Mouse (Mus musculus): ENCODE measurements around the gene Plscr4. TPM values are rescaled to one million over a fixed set of nuclear protein-coding genes. Genes with fewer than 3 reads are reported as not detected.

Plscr4 gene
- total RNA-seq, 1 experiment = 0.09 TPM

DNA sequence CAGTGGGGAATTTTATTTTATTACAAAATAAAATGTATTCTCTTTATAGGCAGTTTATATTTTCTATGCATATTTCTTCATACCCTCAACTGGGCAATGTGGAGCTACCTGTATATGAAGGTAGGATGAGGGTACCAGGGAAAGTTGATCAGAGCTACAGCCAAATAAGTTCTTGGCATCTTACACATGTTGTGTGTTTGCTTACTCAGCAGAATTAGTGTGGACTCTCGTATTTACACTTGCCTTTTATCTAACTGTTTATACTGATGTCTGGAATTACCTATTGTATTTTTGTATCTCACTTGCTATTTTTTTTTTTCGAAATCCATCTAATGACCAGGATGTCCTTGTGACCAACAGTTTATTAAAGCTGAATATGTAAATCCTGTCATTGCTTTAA lies 34.1 kb downstream of the Plscr4 start:
- in situ Hi-C loops (cut with MboI; ENCODE audit: low sequenced_read_pairs in 2 of 2, unreplicated experiment in 2 of 2) = loop anchor here in 1 of 2 experiments (25.0 kb wide), 1 partner anchor 371 kb away; no protein-coding TSS in a partner anchor
- Histone ChIP-seq H3K36me3 (ENCODE audit: control insufficient read depth, insufficient read depth, low read length, poor library complexity, severe bottlenecking) (no peaks in the 10 kb centered on the region), H3K9me3 (ENCODE audit: control insufficient read depth, insufficient read depth, low read depth, low read length) (no peaks in the 10 kb centered on the region), H3K9ac (ENCODE audit: insufficient read depth, low read depth, low read length, poor library complexity, severe bottlenecking) (no peak overlapping the region), H3K4me1 (ENCODE audit: control insufficient read depth in 2 of 2, insufficient read depth in 2 of 2, low read length in 2 of 2, poor library complexity in 1 of 2) (no peaks in the 10 kb centered on the region), H3K4me3 (ENCODE audit: insufficient read depth in 1 of 2, low read depth in 1 of 2, low read length in 2 of 2, poor library complexity in 1 of 2, severe bottlenecking in 1 of 2) (no peak overlapping the region), H3K27ac (ENCODE audit: insufficient read depth, low read depth, low read length, poor library complexity, severe bottlenecking) (no peak overlapping the region)
- TF ChIP-seq ZC3H11A (IDR thresholded peaks at IDR 0.05; ENCODE audit: borderline replicate concordance, low read depth, low read length) (no peak), MAFK (IDR thresholded peaks at IDR 0.05; ENCODE audit: insufficient read depth, low read depth, low read length) (peak; percentile 86)
- DNase-seq (ENCODE audit: low read depth, low spot score) = no peak

DNA sequence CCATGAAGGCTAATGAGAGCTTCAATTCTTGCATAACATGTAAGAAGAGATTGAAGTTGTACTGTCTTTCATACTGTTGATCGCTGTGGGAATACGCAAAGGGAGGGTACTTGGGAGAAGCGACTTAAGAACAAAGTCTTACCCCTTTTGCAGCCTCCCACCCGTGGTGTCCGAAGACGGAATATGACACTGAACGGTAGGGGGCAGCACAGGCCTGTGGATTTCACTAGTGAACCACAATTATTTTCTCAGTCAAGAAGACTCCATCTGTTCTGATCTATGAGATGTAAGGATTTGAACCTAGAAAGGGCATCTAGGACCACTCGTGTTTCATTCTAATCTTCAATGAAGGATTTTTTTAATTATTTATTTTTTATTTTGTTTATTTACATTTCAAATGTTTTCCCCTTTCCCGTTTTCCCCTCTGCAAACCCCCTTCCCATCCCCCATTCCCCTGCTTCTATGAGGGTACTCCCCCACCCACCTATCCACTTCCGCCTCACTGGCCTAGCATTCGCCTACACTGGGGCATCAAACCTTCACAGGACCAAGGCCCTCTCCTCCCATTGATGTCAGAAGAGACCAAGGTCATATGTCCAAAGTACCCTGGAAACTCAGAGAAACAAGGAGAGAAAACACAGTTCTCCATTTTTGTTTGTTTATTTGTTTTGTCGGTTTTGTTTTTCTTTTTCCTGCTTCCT lies 42.7 kb downstream of the Plscr4 start:
- Histone ChIP-seq H3K4me3 (ENCODE audit: insufficient read depth in 1 of 2, low read depth in 1 of 2, low read length in 2 of 2, poor library complexity in 1 of 2, severe bottlenecking in 1 of 2) (no peak overlapping the region), H3K9me3 (ENCODE audit: control insufficient read depth, insufficient read depth, low read depth, low read length) (no peaks in the 10 kb centered on the region), H3K36me3 (ENCODE audit: control insufficient read depth, insufficient read depth, low read length, poor library complexity, severe bottlenecking) (no peaks in the 10 kb centered on the region), H3K27ac (ENCODE audit: insufficient read depth, low read depth, low read length, poor library complexity, severe bottlenecking) (no peak overlapping the region), H3K4me1 (ENCODE audit: control insufficient read depth in 2 of 2, insufficient read depth in 2 of 2, low read length in 2 of 2, poor library complexity in 1 of 2) (no peaks in the 10 kb centered on the region), H3K9ac (ENCODE audit: insufficient read depth, low read depth, low read length, poor library complexity, severe bottlenecking) (no peak overlapping the region)
- in situ Hi-C loops (cut with MboI; ENCODE audit: low sequenced_read_pairs in 2 of 2, unreplicated experiment in 2 of 2) = loop anchor here (10.0 to 25.0 kb wide), 2 partner anchors 362 to 375 kb away; no protein-coding TSS in a partner anchor
- TF ChIP-seq HCFC1 (IDR thresholded peaks at IDR 0.05; ENCODE audit: borderline replicate concordance, insufficient read depth, low read length) = no peak
- no peak for TF ChIP-seq CHD2 (IDR thresholded peaks at IDR 0.05; ENCODE audit: low read depth, low read length)
- TF ChIP-seq ZNF384 (IDR thresholded peaks at IDR 0.05; ENCODE audit: low read depth, low read length) = no peak
- TF ChIP-seq ZC3H11A (IDR thresholded peaks at IDR 0.05; ENCODE audit: borderline replicate concordance, low read depth, low read length) = peak; percentile 69; the same call in 1 of the 2 replicates
- DNase-seq (ENCODE audit: low read depth, low spot score) = peak; percentile 68

DNA sequence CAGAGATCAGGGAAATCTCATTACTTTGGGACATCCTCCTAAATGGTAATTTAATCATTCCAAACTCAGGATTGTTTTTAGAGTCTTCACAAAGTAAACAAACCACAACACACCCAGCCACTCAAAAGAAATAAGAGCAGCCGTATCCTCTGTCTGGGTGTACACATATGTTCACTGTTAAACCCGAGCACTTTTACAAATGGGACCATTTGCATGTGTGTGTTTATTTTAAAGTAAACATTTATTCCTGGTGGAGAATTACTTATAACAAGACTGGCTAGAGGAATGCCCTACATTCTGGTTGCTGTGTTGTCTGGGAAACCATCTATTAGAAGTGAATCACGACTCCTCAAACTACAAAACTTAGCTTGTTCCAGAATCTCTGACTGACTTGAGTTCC lies 47.1 kb downstream of the Plscr4 start:
- Histone ChIP-seq H3K4me1 (ENCODE audit: control insufficient read depth in 2 of 2, insufficient read depth in 2 of 2, low read length in 2 of 2, poor library complexity in 1 of 2) (no peaks in the 10 kb centered on the region), H3K9ac (ENCODE audit: insufficient read depth, low read depth, low read length, poor library complexity, severe bottlenecking) (no peak overlapping the region), H3K9me3 (ENCODE audit: control insufficient read depth, insufficient read depth, low read depth, low read length) (no peaks in the 10 kb centered on the region), H3K27ac (ENCODE audit: insufficient read depth, low read depth, low read length, poor library complexity, severe bottlenecking) (no peak overlapping the region), H3K36me3 (ENCODE audit: control insufficient read depth, insufficient read depth, low read length, poor library complexity, severe bottlenecking) (no peaks in the 10 kb centered on the region), H3K4me3 (ENCODE audit: insufficient read depth in 1 of 2, low read depth in 1 of 2, low read length in 2 of 2, poor library complexity in 1 of 2, severe bottlenecking in 1 of 2) (no peak overlapping the region)
- DNase-seq (ENCODE audit: low read depth, low spot score) = no peak
- in situ Hi-C loops (cut with MboI; ENCODE audit: low sequenced_read_pairs in 2 of 2, unreplicated experiment in 2 of 2) = loop anchor here in 1 of 2 experiments (10.0 kb wide), 1 partner anchor 371 kb away; no protein-coding TSS in a partner anchor
- TF ChIP-seq HCFC1 (IDR thresholded peaks at IDR 0.05; ENCODE audit: borderline replicate concordance, insufficient read depth, low read length) (no peak), CHD2 (IDR thresholded peaks at IDR 0.05; ENCODE audit: low read depth, low read length) (no peak), ZC3H11A (IDR thresholded peaks at IDR 0.05; ENCODE audit: borderline replicate concordance, low read depth, low read length) (no peak), ZNF384 (IDR thresholded peaks at IDR 0.05; ENCODE audit: low read depth, low read length) (no peak), MAFK (IDR thresholded peaks at IDR 0.05; ENCODE audit: insufficient read depth, low read depth, low read length) (no peak)

DNA sequence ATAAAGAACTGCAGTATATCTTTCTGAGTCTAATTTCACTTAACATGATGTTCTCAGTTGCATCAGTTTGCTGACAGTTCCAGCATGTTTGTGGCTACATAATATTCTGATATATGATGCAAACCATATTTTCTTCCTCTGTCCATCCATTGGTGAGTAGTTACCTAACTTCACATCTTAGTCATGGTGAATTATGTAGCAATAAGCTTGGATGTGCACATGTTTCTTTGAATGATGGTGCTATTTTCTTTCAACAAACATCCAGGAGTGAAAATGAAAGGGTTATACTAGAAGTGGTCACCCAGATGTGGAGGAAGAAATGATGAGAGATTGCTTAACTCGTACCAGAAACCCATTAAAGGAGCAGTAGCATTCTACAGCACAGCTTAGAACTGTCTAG lies 47.7 kb downstream of the Plscr4 start:
- in situ Hi-C loops (cut with MboI; ENCODE audit: low sequenced_read_pairs in 2 of 2, unreplicated experiment in 2 of 2) = loop anchor here in 1 of 2 experiments (10.0 kb wide), 1 partner anchor 370 kb away; no protein-coding TSS in a partner anchor

More for the DNA sequence above, 47.7 kb downstream of the Plscr4 start:
- Histone ChIP-seq H3K4me3 (ENCODE audit: insufficient read depth in 1 of 2, low read depth in 1 of 2, low read length in 2 of 2, poor library complexity in 1 of 2, severe bottlenecking in 1 of 2) (no peak overlapping the region), H3K36me3 (ENCODE audit: control insufficient read depth, insufficient read depth, low read length, poor library complexity, severe bottlenecking) (no peaks in the 10 kb centered on the region), H3K9ac (ENCODE audit: insufficient read depth, low read depth, low read length, poor library complexity, severe bottlenecking) (no peak overlapping the region), H3K4me1 (ENCODE audit: control insufficient read depth in 2 of 2, insufficient read depth in 2 of 2, low read length in 2 of 2, poor library complexity in 1 of 2) (no peaks in the 10 kb centered on the region), H3K9me3 (ENCODE audit: control insufficient read depth, insufficient read depth, low read depth, low read length) (no peaks in the 10 kb centered on the region), H3K27ac (ENCODE audit: insufficient read depth, low read depth, low read length, poor library complexity, severe bottlenecking) (no peak overlapping the region)
- DNase-seq (ENCODE audit: low read depth, low spot score) = no peak
- TF ChIP-seq MAFK (IDR thresholded peaks at IDR 0.05; ENCODE audit: insufficient read depth, low read depth, low read length) = no peak
- TF ChIP-seq CHD2 (IDR thresholded peaks at IDR 0.05; ENCODE audit: low read depth, low read length) = no peak
- TF ChIP-seq ZNF384 (IDR thresholded peaks at IDR 0.05; ENCODE audit: low read depth, low read length) = no peak
- no peak for TF ChIP-seq HCFC1 (IDR thresholded peaks at IDR 0.05; ENCODE audit: borderline replicate concordance, insufficient read depth, low read length)
- no peak for TF ChIP-seq ZC3H11A (IDR thresholded peaks at IDR 0.05; ENCODE audit: borderline replicate concordance, low read depth, low read length)
